Mouse (Mus musculus): ENCODE data around the gene Trim8.

DNA sequence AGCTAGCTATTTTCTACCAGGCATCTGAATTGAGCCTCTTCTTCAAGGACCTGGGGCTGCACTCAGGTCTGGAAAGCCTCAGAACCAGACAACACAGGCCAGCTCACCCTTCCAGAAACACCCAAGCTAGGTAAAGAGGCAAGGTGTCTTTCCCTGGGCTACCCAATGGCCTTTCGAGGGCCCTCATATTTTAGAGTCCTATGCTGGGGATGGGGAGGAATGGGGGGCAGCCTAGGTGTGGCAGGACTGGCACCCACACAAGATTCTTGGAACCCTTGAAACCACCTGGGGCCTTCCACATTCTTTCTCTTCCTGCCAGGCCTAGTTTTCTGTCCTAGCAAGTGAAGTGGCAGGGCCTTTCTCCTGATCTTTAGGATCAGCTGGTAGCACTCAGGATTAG is 12.1 kb upstream of the Trim8 start:
- TF ChIP-seq GATA1 (IDR thresholded peaks at IDR 0.05; ENCODE audit: low read length), result no peak
- no peak for TF ChIP-seq TAL1 (IDR thresholded peaks at IDR 0.05; ENCODE audit: low read length)

All from erythroblast, embryonic 14.5 days (primary cell).